Mouse (Mus musculus) forebrain, embryonic 14.5 days (tissue): ENCODE measurements around the gene Kcnip1. TPM values are rescaled to one million over a fixed set of nuclear protein-coding genes. Genes with fewer than 3 reads are reported as not detected.

Experiments used
- ATAC-seq: fragments of 200-750 bp; cut with Nextera tagmentation; 2 replicates; pipeline ENCODE4 v1.8.0; 2017; ENCODE audit warnings: mild to moderate bottlenecking, moderate library complexity
- DNase-seq: peaks from one replicate; pipeline ENCODE4 v3.0.0-alpha.2; 2015; ENCODE audit warnings: low spot score
- H3K27ac ChIP-seq: fragments of 300-500 bp; sonication (generic); 2 replicates; pipeline ENCODE4 v1.5.1; 2014; ENCODE audit warnings: low read depth, mild to moderate bottlenecking, control low read depth, low read length, moderate library complexity
- H3K27me3 ChIP-seq: fragments of 300-500 bp; sonication (generic); replicated peaks from 2 replicates; pipeline ENCODE4 v1.6.1; 2014; ENCODE audit warnings: low read length, control low read depth, mixed read lengths; ENCODE audit not compliant: control insufficient read depth, insufficient read depth
- H3K36me3 ChIP-seq: fragments of 300-500 bp; sonication (generic); 2 replicates; pipeline ENCODE4 v1.6.1; 2014; ENCODE audit warnings: low read length, control low read depth; ENCODE audit not compliant: control insufficient read depth, insufficient read depth
- H3K4me1 ChIP-seq: fragments of 300-500 bp; sonication (generic); 2 replicates; pipeline ENCODE4 v1.6.1; 2014; ENCODE audit warnings: antibody characterized with exemption, low read length, control low read depth; ENCODE audit not compliant: control insufficient read depth, insufficient read depth
- H3K4me2 ChIP-seq: fragments of 300-500 bp; sonication (generic); 2 replicates; pipeline ENCODE4 v1.6.1; 2014; ENCODE audit warnings: mild to moderate bottlenecking, control low read depth, low read length
- H3K4me3 ChIP-seq: fragments of 300-500 bp; sonication (generic); 2 replicates; pipeline ENCODE4 v1.5.1; 2014; ENCODE audit warnings: low read depth, low read length, control low read depth
- H3K9ac ChIP-seq: fragments of 300-500 bp; sonication (generic); 2 replicates; pipeline ENCODE4 v1.6.1; 2014; ENCODE audit warnings: mild to moderate bottlenecking, low read length, control low read depth, moderate library complexity
- H3K9me3 ChIP-seq: fragments of 300-500 bp; sonication (generic); replicated peaks from 2 replicates; pipeline ENCODE4 v1.6.1; 2016; ENCODE audit warnings: low read length, control low read depth, mixed read lengths; ENCODE audit not compliant: control insufficient read depth
- WGBS: fragments of 180-500 bp; shearing (Covaris S2); extraction: QIAGEN DNeasy Blood & Tissue Kit; methylation state at CpG from one replicate; pipeline ENCODE4 v1.1.7; 2014; 5-methylcytosine and 5-hydroxymethylcytosine counted together
- polyA plus RNA-seq: library from polyadenylated mRNA; unstranded; fragments of >200 nt; fragmentation: Nextera tagmentation; extraction: Ambion mirVana; gene quantifications from 2 replicates; pipeline ENCODE4 v1.2.1, GENCODE M21; 2014

The Kcnip1 gene
- polyA plus RNA-seq, 1 experiment from 2014 or later: 55.7 TPM

DNA sequence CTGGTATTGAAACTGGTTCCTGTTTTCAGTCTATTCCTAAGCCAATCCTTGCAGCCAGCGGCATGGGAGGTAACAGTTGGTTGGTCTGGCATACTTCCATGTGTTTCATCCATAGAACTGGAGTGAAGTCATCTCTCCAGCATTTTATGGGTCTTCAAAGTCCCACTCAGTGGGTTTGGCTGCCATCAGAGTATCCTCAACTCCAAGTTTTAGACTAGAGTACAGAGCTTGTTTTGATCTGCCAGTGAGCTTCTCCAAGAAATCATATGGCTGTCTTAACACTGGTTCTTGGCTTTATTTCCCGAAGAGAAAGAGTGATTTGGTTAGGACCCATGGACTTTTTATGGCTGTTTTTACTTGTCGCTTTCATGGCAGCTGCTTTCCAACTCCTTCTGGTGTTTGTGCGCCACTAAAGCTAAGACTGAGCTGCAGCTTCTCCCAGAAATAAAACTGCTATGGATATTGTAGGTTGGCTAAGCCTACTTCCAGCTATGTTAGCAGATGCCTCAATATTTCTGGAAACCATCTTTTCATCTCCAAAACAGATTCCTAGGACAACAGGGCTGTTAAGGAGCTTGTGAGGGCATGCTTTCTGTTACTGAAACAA is 365.7 kb downstream of the Kcnip1 start:
- Histone ChIP-seq H3K4me2 (no peak overlapping the region), H3K27me3 (no peaks in the 10 kb centered on the region), H3K9ac (no peak overlapping the region), H3K4me1 (no peaks in the 10 kb centered on the region), H3K27ac (no peak overlapping the region), H3K4me3 (no peak overlapping the region), H3K9me3 (no peaks in the 10 kb centered on the region), H3K36me3 (no peaks in the 10 kb centered on the region)
- no peak for ATAC-seq
- DNase-seq: peak; percentile 23
- 85% methylated on average over 4 of the region's 4 CpGs for WGBS

DNA sequence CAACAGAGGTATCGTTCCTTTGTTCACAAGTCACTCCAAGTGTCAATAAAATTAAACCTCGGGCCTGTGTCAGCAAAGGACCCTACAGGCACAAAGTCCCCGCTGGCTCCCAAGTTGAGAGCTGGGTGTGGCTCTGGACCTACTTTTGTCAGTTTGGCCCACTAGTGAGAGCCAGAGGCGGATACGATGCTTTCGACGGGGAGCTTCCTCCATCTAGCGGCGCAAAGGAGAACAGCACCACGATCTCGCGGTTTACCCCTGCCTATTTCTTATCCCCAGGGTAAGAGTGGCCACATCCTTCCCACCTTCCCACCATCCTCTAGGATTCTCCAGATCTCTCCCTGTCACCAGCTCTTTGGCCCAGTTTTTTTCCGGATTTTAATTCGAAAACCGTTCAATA is 378.7 kb downstream of the Kcnip1 start:
- peak; percentile 81 for DNase-seq
- Histone ChIP-seq H3K4me2 (no peak overlapping the region), H3K4me1 (no peaks in the 10 kb centered on the region), H3K27me3 (no peaks in the 10 kb centered on the region), H3K27ac (no peak overlapping the region), H3K36me3 (no peaks in the 10 kb centered on the region), H3K9ac (no peak overlapping the region), H3K9me3 (no peaks in the 10 kb centered on the region), H3K4me3 (no peak overlapping the region)
- ATAC-seq: peak; percentile 83
- 7% methylated on average over 15 of the region's 15 CpGs for WGBS

DNA sequence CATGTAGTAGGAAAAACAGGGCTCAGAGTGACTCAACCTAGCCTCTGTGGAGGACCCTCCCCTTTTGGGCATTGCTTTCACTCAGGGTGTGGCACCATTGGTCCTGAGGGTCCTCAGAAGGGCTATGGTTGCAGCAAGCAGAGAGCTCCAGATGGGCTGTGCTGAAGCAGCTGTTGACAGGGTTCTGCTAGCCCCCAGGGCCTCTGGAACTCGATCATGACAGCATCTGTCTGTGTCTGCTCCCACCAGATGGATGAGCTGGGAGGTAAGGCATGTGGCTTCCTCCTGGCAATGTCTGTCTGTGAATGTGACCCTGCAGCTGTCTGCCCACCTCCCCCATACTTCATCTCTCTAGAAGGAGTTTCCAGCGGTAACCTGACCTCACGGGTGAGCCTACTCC is 385.2 kb downstream of the Kcnip1 start:
- ATAC-seq: no peak
- H3K9ac ChIP-seq: no peak overlapping the region
- 67% methylated on average over 3 of the region's 3 CpGs for WGBS
- no peaks in the 10 kb centered on the region for H3K36me3 ChIP-seq
- no peak for DNase-seq
- H3K27me3 ChIP-seq: no peaks in the 10 kb centered on the region
- H3K27ac ChIP-seq: no peak overlapping the region
- no peak overlapping the region for H3K4me2 ChIP-seq
- H3K9me3 ChIP-seq: no peaks in the 10 kb centered on the region
- no peaks in the 10 kb centered on the region for H3K4me1 ChIP-seq
- H3K4me3 ChIP-seq: no peak overlapping the region

GRCm38 (mm10) chr11:33603174-33603573 is 389.8 kb downstream of the Kcnip1 start:
- Histone ChIP-seq H3K9me3 (no peaks in the 10 kb centered on the region), H3K27me3 (no peaks in the 10 kb centered on the region), H3K4me2 (no peak overlapping the region), H3K4me3 (no peak overlapping the region), H3K27ac (no peak overlapping the region), H3K4me1 (no peaks in the 10 kb centered on the region), H3K9ac (no peak overlapping the region), H3K36me3 (no peaks in the 10 kb centered on the region)
- DNase-seq: no peak
- 80% methylated on average over 2 of the region's 2 CpGs for WGBS
- no peak for ATAC-seq

DNA sequence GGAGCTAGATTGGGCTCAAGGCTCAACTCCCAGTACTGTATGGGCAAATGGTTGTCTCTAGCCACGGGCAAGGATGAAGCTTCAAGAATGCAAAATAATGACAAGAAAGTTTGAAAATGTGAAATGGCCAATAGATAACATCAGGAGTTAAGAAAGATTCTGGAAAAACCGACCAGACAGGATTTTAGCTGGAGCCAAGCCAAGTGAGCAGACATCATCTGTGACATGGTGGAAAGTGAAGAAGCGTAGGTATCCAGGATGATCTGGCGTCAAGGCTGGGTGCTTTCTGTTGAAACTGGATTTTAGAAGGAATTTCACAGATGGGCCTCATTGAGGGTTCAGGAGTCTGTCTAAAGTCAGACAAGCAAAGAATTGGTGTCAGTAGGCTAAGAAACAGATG is 394.0 kb downstream of the Kcnip1 start, which contains the start of gene D130052B06Rik:
Gene D130052B06Rik (plus strand): TSS at position 317 of the 400 bp plus-strand sequence.
- ATAC-seq: no peak
- H3K9me3 ChIP-seq: no peaks in the 10 kb centered on the region
- no peak within 1 kb of the TSS for H3K27ac ChIP-seq
- no peaks in the 10 kb centered on the region for H3K4me1 ChIP-seq
- no peak within 1 kb of the TSS for H3K9ac ChIP-seq
- H3K4me3 ChIP-seq: no peak within 1 kb of the TSS
- 75% methylated on average over 4 of the region's 4 CpGs for WGBS
- DNase-seq: no peak
- H3K36me3 ChIP-seq: no peaks in the 10 kb centered on the region
- H3K27me3 ChIP-seq: no peaks in the 10 kb centered on the region
- no peak within 1 kb of the TSS for H3K4me2 ChIP-seq

GRCm38 (mm10) chr11:33596655-33597054 is 396.3 kb downstream of the Kcnip1 start:
- Histone ChIP-seq H3K27ac (no peak overlapping the region), H3K27me3 (no peaks in the 10 kb centered on the region), H3K4me3 (no peak overlapping the region), H3K9me3 (no peaks in the 10 kb centered on the region), H3K9ac (no peak overlapping the region), H3K36me3 (no peaks in the 10 kb centered on the region), H3K4me2 (no peak overlapping the region), H3K4me1 (no peaks in the 10 kb centered on the region)
- DNase-seq (peak; percentile 23), ATAC-seq (no peak)
- WGBS: 73% methylated on average over 4 of the region's 4 CpGs

GRCm38 (mm10) chr11:33592826-33593225 is 400.1 kb downstream of the Kcnip1 start:
- H3K9me3 ChIP-seq: no peaks in the 10 kb centered on the region
- H3K27me3 ChIP-seq: no peaks in the 10 kb centered on the region
- 85% methylated on average over 4 of the region's 4 CpGs for WGBS
- no peak for DNase-seq
- ATAC-seq: no peak
- H3K4me2 ChIP-seq: no peak overlapping the region
- H3K9ac ChIP-seq: no peak overlapping the region
- H3K4me1 ChIP-seq: no peaks in the 10 kb centered on the region
- no peak overlapping the region for H3K4me3 ChIP-seq
- no peak overlapping the region for H3K27ac ChIP-seq
- H3K36me3 ChIP-seq: no peaks in the 10 kb centered on the region

GRCm38 (mm10) chr11:33590771-33591170 is 402.2 kb downstream of the Kcnip1 start:
- no peak overlapping the region for H3K9ac ChIP-seq
- no peaks in the 10 kb centered on the region for H3K36me3 ChIP-seq
- no peaks in the 10 kb centered on the region for H3K9me3 ChIP-seq
- no peaks in the 10 kb centered on the region for H3K27me3 ChIP-seq
- WGBS: 89% methylated on average over 3 of the region's 3 CpGs
- H3K4me2 ChIP-seq: no peak overlapping the region
- ATAC-seq: no peak
- no peak overlapping the region for H3K4me3 ChIP-seq
- H3K4me1 ChIP-seq: no peaks in the 10 kb centered on the region
- no peak for DNase-seq
- H3K27ac ChIP-seq: no peak overlapping the region

DNA sequence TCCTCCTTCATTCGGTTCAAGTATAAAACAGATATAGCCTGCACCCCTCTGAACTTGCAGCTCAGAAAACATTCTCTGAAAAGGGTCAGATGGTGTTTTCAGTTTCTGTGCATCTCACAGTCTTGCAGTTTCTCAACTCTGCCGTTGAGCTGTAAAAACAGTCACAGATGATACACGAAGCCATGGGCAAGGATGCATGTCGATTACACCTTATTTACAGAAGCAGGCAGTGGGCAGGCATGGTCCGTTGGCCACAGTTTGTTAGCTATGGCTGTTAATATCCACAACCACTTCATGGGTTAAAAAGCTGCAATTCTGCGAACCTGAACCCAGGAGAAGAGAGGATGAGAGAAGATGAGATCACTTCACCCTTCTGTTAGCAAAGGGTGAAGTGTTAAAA is 406.3 kb downstream of the Kcnip1 start:
- no peaks in the 10 kb centered on the region for H3K36me3 ChIP-seq
- 84% methylated on average over 6 of the region's 6 CpGs for WGBS
- H3K4me3 ChIP-seq: no peak overlapping the region

More for the DNA sequence above, 406.3 kb downstream of the Kcnip1 start:
- no peak overlapping the region for H3K9ac ChIP-seq
- no peak overlapping the region for H3K4me2 ChIP-seq
- ATAC-seq: no peak
- H3K9me3 ChIP-seq: no peaks in the 10 kb centered on the region
- no peak overlapping the region for H3K27ac ChIP-seq
- no peak for DNase-seq
- no peaks in the 10 kb centered on the region for H3K4me1 ChIP-seq
- no peaks in the 10 kb centered on the region for H3K27me3 ChIP-seq
